In the genomic region with DNA sequence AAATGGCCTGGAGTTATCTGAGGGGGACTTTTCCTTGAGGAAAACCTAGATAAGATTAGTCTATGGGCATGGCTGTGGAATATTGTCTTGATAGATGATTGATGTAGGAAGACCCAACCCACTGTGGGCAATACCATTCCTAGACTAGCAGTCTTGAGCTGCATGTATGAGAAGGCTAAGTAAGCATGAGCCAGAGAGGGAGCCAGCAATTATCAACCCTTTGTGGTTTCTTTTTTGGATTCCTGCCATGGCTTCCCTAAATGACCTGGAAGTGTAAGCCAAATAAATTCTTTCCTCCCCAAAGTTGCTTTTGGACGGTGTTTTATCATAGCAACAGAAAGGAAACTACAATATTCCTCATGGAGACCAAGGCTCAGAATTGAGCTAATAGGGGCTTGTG, we compare ENCODE assay signal across 20 mouse cellular contexts.
"Had no signal": no experiment of that assay in that cellular context is flagged by ENCODE, and none has a peak within 500 bp of the region (broad histone marks: within the 10 kb centered on the region; RNA-seq: fewer than 3 reads in every experiment).

No protein-coding gene starts in this region.

- H3K4me1 ChIP-seq: kidney, embryonic 15.5 days; liver, embryonic 13.5 days; lung, embryonic 15.5 days; megakaryocyte, embryonic 14.5 days; midbrain, embryonic 10.5 days; midbrain, embryonic 13.5 days; neural tube, embryonic 13.5 days; stomach, embryonic 15.5 days had no signal

- DNase-seq: kidney, adult 8-10 months; kidney, postnatal 36 days; layer of hippocampus, postnatal 36 days; liver, embryonic 13.5 days; lung, postnatal 10 days; lung, postnatal 36 days; retina, postnatal 1 day; right cerebral cortex, postnatal 25 days; spleen, adult 18-20 months; thymus, postnatal 25 days had no signal

- ATAC-seq: midbrain, embryonic 13.5 days; midbrain, embryonic 16.5 days had no signal

- H3K36me3 ChIP-seq: kidney, embryonic 15.5 days; liver, embryonic 13.5 days; lung, embryonic 15.5 days; midbrain, embryonic 10.5 days; midbrain, embryonic 13.5 days; neural tube, embryonic 13.5 days; stomach, embryonic 15.5 days had no signal

- H3K27me3 ChIP-seq: kidney, embryonic 15.5 days; liver, embryonic 13.5 days; lung, embryonic 15.5 days; megakaryocyte, embryonic 14.5 days; midbrain, embryonic 13.5 days; neural tube, embryonic 13.5 days; stomach, embryonic 15.5 days had no signal

- H3K27ac ChIP-seq: kidney, embryonic 15.5 days; left cerebral cortex, adult 2 months; liver, embryonic 13.5 days; lung, embryonic 15.5 days; midbrain, embryonic 10.5 days; midbrain, embryonic 13.5 days; neural tube, embryonic 13.5 days; stomach, embryonic 15.5 days had no signal

- H3K4me3 ChIP-seq: kidney, embryonic 15.5 days; left cerebral cortex, adult 2 months; liver, embryonic 13.5 days; lung, embryonic 15.5 days; midbrain, embryonic 10.5 days; midbrain, embryonic 13.5 days; myocyte; neural tube, embryonic 13.5 days; stomach, embryonic 15.5 days had no signal
